Mouse (Mus musculus): ENCODE measurements around the gene Vmn2r3.

- TF ChIP-seq CTCF (IDR thresholded peaks at IDR 0.05; ENCODE audit: low read depth, low read length) (no peak), TAL1 (conservative IDR thresholded peaks at IDR 0.05; ENCODE audit: low read depth, low read length) (no peak), GATA1 (IDR thresholded peaks at IDR 0.05; ENCODE audit: borderline replicate concordance, low read length) (no peak), POLR2AphosphoS5 (IDR thresholded peaks at IDR 0.05; ENCODE audit: insufficient replicate concordance, low read depth, low read length) (no peak)
Measured at GRCm38 (mm10) chr3:64251646-64252045, 37.9 kb downstream of the Vmn2r3 start.

All from G1E (cell line).